Mouse (Mus musculus): ENCODE measurements around the gene Vsir. TPM values are rescaled to one million over a fixed set of nuclear protein-coding genes. Genes with fewer than 3 reads are reported as not detected.
A peak's percentile ranks its signal among the peaks of the same experiment; 100 is the strongest.

Vsir gene
- polyA plus RNA-seq, 1 experiment from 2014 or later = 7.2 TPM

GRCm38 (mm10) chr10:60346056-60346455 is 595 bp upstream of the Vsir start:
- peaks cover 50% of the 10 kb centered on the region for H3K4me1 ChIP-seq
- 0 out of 2 replicates have a peak, but pooled peaks cover 6% of the 10 kb centered on the region for H3K27me3 ChIP-seq
- no peak for ATAC-seq (ENCODE audit: borderline replicate concordance, extremely low read depth, low FRiP score, low TSS enrichment)
- H3K4me3 ChIP-seq = no peak overlapping the region
- H3K9ac ChIP-seq = no peak overlapping the region
- H3K9me3 ChIP-seq = no peaks in the 10 kb centered on the region
- WGBS = 82% methylated on average over 4 of the region's 4 CpGs
- H3K4me2 ChIP-seq = peak overlapping the region; percentile 56
- no peaks in the 10 kb centered on the region for H3K36me3 ChIP-seq
- H3K27ac ChIP-seq = no peak overlapping the region

GRCm38 (mm10) chr10:60347768-60348610 is 1.3 kb downstream of the Vsir start:
- Histone ChIP-seq H3K9me3 (no peaks in the 10 kb centered on the region), H3K4me2 (peak overlapping the region; percentile 56), H3K36me3 (no peaks in the 10 kb centered on the region), H3K4me1 (peaks cover 68% of the 10 kb centered on the region), H3K27ac (peak overlapping the region; percentile 32; the same call in 1 of the 2 replicates), H3K27me3 (0 out of 2 replicates have a peak, but pooled peaks cover 6% of the 10 kb centered on the region), H3K9ac (0 out of 2 replicates have a peak overlapping the region, but pooled peaks have one; percentile 3), H3K4me3 (peak overlapping the region; percentile 38)
- WGBS = 52% methylated on average over 9 of the region's 9 CpGs
- ATAC-seq (ENCODE audit: borderline replicate concordance, extremely low read depth, low FRiP score, low TSS enrichment) = no peak

- Histone ChIP-seq H3K36me3 (no peaks in the 10 kb centered on the region), H3K9me3 (no peaks in the 10 kb centered on the region), H3K4me1 (peaks cover 70% of the 10 kb centered on the region), H3K9ac (no peak overlapping the region), H3K4me2 (peak overlapping the region; percentile 56), H3K4me3 (no peak overlapping the region), H3K27me3 (0 out of 2 replicates have a peak, but pooled peaks cover 6% of the 10 kb centered on the region), H3K27ac (peak overlapping the region; percentile 32)
- WGBS = 34% methylated on average over 6 of the region's 6 CpGs
- ATAC-seq (ENCODE audit: borderline replicate concordance, extremely low read depth, low FRiP score, low TSS enrichment) = no peak
These were observed 2.4 kb downstream of the Vsir start for GRCm38 (mm10) chr10:60349056-60349455.

- Histone ChIP-seq H3K4me1 (peaks cover 70% of the 10 kb centered on the region), H3K36me3 (no peaks in the 10 kb centered on the region), H3K9ac (no peak overlapping the region), H3K9me3 (no peaks in the 10 kb centered on the region), H3K4me2 (0 out of 2 replicates have a peak overlapping the region, but pooled peaks have one; percentile 56), H3K4me3 (no peak overlapping the region), H3K27me3 (0 out of 2 replicates have a peak, but pooled peaks cover 6% of the 10 kb centered on the region), H3K27ac (peak overlapping the region; percentile 95)
- 84% methylated on average over 5 of the region's 5 CpGs for WGBS
- no peak for ATAC-seq (ENCODE audit: borderline replicate concordance, extremely low read depth, low FRiP score, low TSS enrichment)
These were observed 3.0 kb downstream of the Vsir start for GRCm38 (mm10) chr10:60349644-60350043.

GRCm38 (mm10) chr10:60350077-60350804 is 3.6 kb downstream of the Vsir start:
- Histone ChIP-seq H3K9ac (no peak overlapping the region), H3K4me3 (peak overlapping the region; percentile 22; the same call in 1 of the 2 replicates), H3K27ac (peak overlapping the region; percentile 95), H3K4me2 (peak overlapping the region; percentile 40), H3K36me3 (no peaks in the 10 kb centered on the region), H3K27me3 (0 out of 2 replicates have a peak, but pooled peaks cover 6% of the 10 kb centered on the region), H3K4me1 (peaks cover 70% of the 10 kb centered on the region), H3K9me3 (no peaks in the 10 kb centered on the region)
- ATAC-seq (ENCODE audit: borderline replicate concordance, extremely low read depth, low FRiP score, low TSS enrichment) = no peak
- 42% methylated on average over 5 of the region's 5 CpGs for WGBS

GRCm38 (mm10) chr10:60350805-60351167 is 4.1 kb downstream of the Vsir start:
- peak overlapping the region; percentile 22; the same call in 1 of the 2 replicates for H3K4me3 ChIP-seq
- WGBS = 5% methylated on average over 3 of the region's 3 CpGs
- peak overlapping the region; percentile 95 for H3K27ac ChIP-seq
- no peaks in the 10 kb centered on the region for H3K9me3 ChIP-seq
- H3K9ac ChIP-seq = no peak overlapping the region
- peak overlapping the region; percentile 40 for H3K4me2 ChIP-seq
- H3K4me1 ChIP-seq = peaks cover 70% of the 10 kb centered on the region
- peak; percentile 23 for ATAC-seq (ENCODE audit: borderline replicate concordance, extremely low read depth, low FRiP score, low TSS enrichment)
- 0 out of 2 replicates have a peak, but pooled peaks cover 6% of the 10 kb centered on the region for H3K27me3 ChIP-seq
- no peaks in the 10 kb centered on the region for H3K36me3 ChIP-seq

GRCm38 (mm10) chr10:60351248-60351647 is 4.6 kb downstream of the Vsir start:
- ATAC-seq (ENCODE audit: borderline replicate concordance, extremely low read depth, low FRiP score, low TSS enrichment) = peak; percentile 49
- 0 out of 2 replicates have a peak, but pooled peaks cover 6% of the 10 kb centered on the region for H3K27me3 ChIP-seq
- H3K4me2 ChIP-seq = peak overlapping the region; percentile 40
- peaks cover 66% of the 10 kb centered on the region for H3K4me1 ChIP-seq
- H3K9me3 ChIP-seq = no peaks in the 10 kb centered on the region
- WGBS = 11% methylated on average over 3 of the region's 3 CpGs
- peak overlapping the region; percentile 95 for H3K27ac ChIP-seq
- H3K36me3 ChIP-seq = no peaks in the 10 kb centered on the region
- H3K9ac ChIP-seq = no peak overlapping the region
- H3K4me3 ChIP-seq = no peak overlapping the region

GRCm38 (mm10) chr10:60351761-60352455 is 5.3 kb downstream of the Vsir start:
- H3K4me3 ChIP-seq = no peak overlapping the region
- H3K36me3 ChIP-seq = no peaks in the 10 kb centered on the region
- H3K27ac ChIP-seq = peak overlapping the region; percentile 95
- WGBS = 15% methylated on average over 7 of the region's 7 CpGs
- H3K4me1 ChIP-seq = peaks cover 60% of the 10 kb centered on the region
- ATAC-seq (ENCODE audit: borderline replicate concordance, extremely low read depth, low FRiP score, low TSS enrichment) = peak; percentile 87
- H3K9ac ChIP-seq = no peak overlapping the region
- H3K27me3 ChIP-seq = 0 out of 2 replicates have a peak, but pooled peaks cover 6% of the 10 kb centered on the region
- no peaks in the 10 kb centered on the region for H3K9me3 ChIP-seq
- H3K4me2 ChIP-seq = peak overlapping the region; percentile 40

GRCm38 (mm10) chr10:60353241-60354002 is 6.8 kb downstream of the Vsir start:
- WGBS = 56% methylated on average over 5 of the region's 5 CpGs
- no peak overlapping the region for H3K4me3 ChIP-seq
- no peak overlapping the region for H3K4me2 ChIP-seq
- no peaks in the 10 kb centered on the region for H3K27me3 ChIP-seq
- no peak for ATAC-seq (ENCODE audit: borderline replicate concordance, extremely low read depth, low FRiP score, low TSS enrichment)
- no peak overlapping the region for H3K9ac ChIP-seq
- H3K9me3 ChIP-seq = no peaks in the 10 kb centered on the region
- no peak overlapping the region for H3K27ac ChIP-seq
- peaks cover 45% of the 10 kb centered on the region for H3K4me1 ChIP-seq
- no peaks in the 10 kb centered on the region for H3K36me3 ChIP-seq

- no peak for ATAC-seq (ENCODE audit: borderline replicate concordance, extremely low read depth, low FRiP score, low TSS enrichment)
- Histone ChIP-seq H3K9me3 (no peaks in the 10 kb centered on the region), H3K27me3 (no peaks in the 10 kb centered on the region), H3K36me3 (no peaks in the 10 kb centered on the region), H3K27ac (no peak overlapping the region), H3K9ac (no peak overlapping the region), H3K4me1 (peaks cover 40% of the 10 kb centered on the region), H3K4me3 (no peak overlapping the region), H3K4me2 (no peak overlapping the region)
- WGBS = 89% methylated on average over 4 of the region's 4 CpGs
These were observed 7.3 kb downstream of the Vsir start for GRCm38 (mm10) chr10:60354003-60354325.
